Mouse (Mus musculus) C2C12 (cell line): ENCODE data around the gene Med6.

ENCODE experiments used
- CEBPB ChIP-seq: IDR thresholded peaks from one replicate; pipeline ENCODE4 v1.6.1; 2011; ENCODE audit warnings: low read depth, mild to moderate bottlenecking, control low read depth, moderate library complexity
- CTCF ChIP-seq: IDR thresholded peaks from one replicate; pipeline ENCODE4 v1.5.1; 2011; ENCODE audit not compliant: control insufficient read depth, insufficient read depth, insufficient read length
- FOSL1 ChIP-seq: IDR thresholded peaks from one replicate; pipeline ENCODE4 v1.8.0; 2011; ENCODE audit warnings: mild to moderate bottlenecking, low read length; ENCODE audit not compliant: poor library complexity, insufficient read depth, severe bottlenecking
- MAX ChIP-seq: IDR thresholded peaks from one replicate; pipeline ENCODE4 v1.6.1; 2011; ENCODE audit warnings: mild to moderate bottlenecking, control low read depth
- USF1 ChIP-seq: IDR thresholded peaks from one replicate; pipeline ENCODE4 v1.6.1; 2011; ENCODE audit warnings: low read depth, mild to moderate bottlenecking, control low read depth, moderate library complexity

GRCm38 (mm10) chr12:81626226-81626861 is 31.5 kb upstream of the Med6 start:
- TF ChIP-seq CTCF (no peak), FOSL1 (no peak), MAX (no peak), CEBPB (no peak), USF1 (no peak)
